Mouse (Mus musculus) bone marrow, adult 2 months (tissue): Measurements from ENCODE around the gene Rtp3. TPM values are rescaled to one million over a fixed set of nuclear protein-coding genes. Genes with fewer than 3 reads are reported as not detected.

Experiments used
- H3K27ac ChIP-seq: fragments of 200-500 bp; 2 replicates; pipeline ENCODE4 v1.5.1; 2012; ENCODE audit warnings: low read depth, mild to moderate bottlenecking, control low read depth, inconsistent platforms, low read length; ENCODE audit not compliant: control insufficient read depth, poor library complexity, insufficient read depth
- H3K4me1 ChIP-seq: fragments of 200-500 bp; 2 replicates; pipeline ENCODE4 v1.6.1; 2011; ENCODE audit warnings: low read length; ENCODE audit not compliant: control insufficient read depth, insufficient read depth
- H3K4me3 ChIP-seq: fragments of 200-500 bp; replicated peaks from 2 replicates; pipeline ENCODE3; 2011; ENCODE audit warnings: mild to moderate bottlenecking, low read depth, low read length, control low read depth; ENCODE audit not compliant: control insufficient read depth
- CTCF ChIP-seq: fragments of 200-500 bp; IDR thresholded peaks from 2 replicates; pipeline ENCODE4 v1.5.1; 2011; ENCODE audit warnings: low read length, control low read depth; ENCODE audit not compliant: control insufficient read depth, insufficient read depth
- POLR2A ChIP-seq: fragments of 200-500 bp; IDR thresholded peaks from 2 replicates; pipeline ENCODE4 v1.6.1; 2011; ENCODE audit warnings: low read depth, mild to moderate bottlenecking, control low read depth, low read length, borderline replicate concordance; ENCODE audit not compliant: control insufficient read depth
- WGBS: fragments of 180-500 bp; shearing (Covaris S2); methylation state at CpG from one replicate; pipeline ENCODE4 v1.1.7; 2018; 5-methylcytosine and 5-hydroxymethylcytosine counted together
- polyA plus RNA-seq: library from polyadenylated mRNA; stranded (reverse); fragments of >200 nt; gene quantifications from 2 replicates; pipeline ENCODE4 v1.2.4, GENCODE M21; 2011; ENCODE audit warnings: low replicate concordance; ENCODE audit not compliant: missing spikeins, insufficient read depth, insufficient read length

Rtp3 gene
- polyA plus RNA-seq, 1 experiment: 0.75 TPM

GRCm38 (mm10) chr9:110953550-110954461 lies 36.6 kb downstream of the Rtp3 start:
- Histone ChIP-seq H3K4me3 (peak overlapping the region; percentile 39), H3K27ac (no peak overlapping the region), H3K4me1 (peaks cover 3% of the 10 kb centered on the region; the same call in 1 of the 2 replicates)
- no peak for TF ChIP-seq POLR2A
- TF ChIP-seq CTCF: peak; percentile 27; the same call in 1 of the 2 replicates
- WGBS: 2% methylated on average over 44 of the region's 44 CpGs

- Histone ChIP-seq H3K27ac (no peak overlapping the region), H3K4me3 (no peak overlapping the region), H3K4me1 (peaks cover 3% of the 10 kb centered on the region; the same call in 1 of the 2 replicates)
- WGBS: 52% methylated on average over 5 of the region's 5 CpGs
- TF ChIP-seq CTCF: no peak
- no peak for TF ChIP-seq POLR2A
Observed at GRCm38 (mm10) chr9:110952931-110953549, 37.3 kb downstream of the Rtp3 start.

GRCm38 (mm10) chr9:110952398-110952797 lies 38.0 kb downstream of the Rtp3 start:
- peaks cover 3% of the 10 kb centered on the region; the same call in 1 of the 2 replicates for H3K4me1 ChIP-seq
- WGBS: 41% methylated on average over 6 of the region's 6 CpGs
- H3K27ac ChIP-seq: no peak overlapping the region
- TF ChIP-seq POLR2A: no peak
- TF ChIP-seq CTCF: no peak
- H3K4me3 ChIP-seq: no peak overlapping the region

- H3K27ac ChIP-seq: no peak overlapping the region
- TF ChIP-seq POLR2A (no peak), CTCF (no peak)
- WGBS: 67% methylated on average over 13 of the region's 13 CpGs
- H3K4me3 ChIP-seq: no peak overlapping the region
- H3K4me1 ChIP-seq: peaks cover 3% of the 10 kb centered on the region; the same call in 1 of the 2 replicates
Observed at GRCm38 (mm10) chr9:110951866-110952265, 38.5 kb downstream of the Rtp3 start.

- Histone ChIP-seq H3K27ac (0 out of 2 replicates have a peak within 1 kb of the TSS, but pooled peaks have one; percentile 5), H3K4me1 (peaks cover 3% of the 10 kb centered on the region; the same call in 1 of the 2 replicates), H3K4me3 (no peak within 1 kb of the TSS)
- 62% methylated on average over 11 of the region's 11 CpGs for WGBS
- TF ChIP-seq CTCF: no peak
- TF ChIP-seq POLR2A: no peak
Observed at GRCm38 (mm10) chr9:110951397-110951796, 39.0 kb downstream of the Rtp3 start, which contains the start of gene Lrrc2. Lrrc2 (plus strand) TSS chr9:110951545.

- Histone ChIP-seq H3K4me1 (peaks cover 3% of the 10 kb centered on the region; the same call in 1 of the 2 replicates), H3K27ac (no peak overlapping the region), H3K4me3 (no peak overlapping the region)
- 89% methylated on average over 3 of the region's 3 CpGs for WGBS
- TF ChIP-seq POLR2A: no peak
- no peak for TF ChIP-seq CTCF
Observed at GRCm38 (mm10) chr9:110950109-110950508, 40.3 kb downstream of the Rtp3 start.

GRCm38 (mm10) chr9:110948813-110949310 lies 41.5 kb downstream of the Rtp3 start:
- Histone ChIP-seq H3K4me1 (peaks cover 3% of the 10 kb centered on the region; the same call in 1 of the 2 replicates), H3K27ac (no peak overlapping the region), H3K4me3 (no peak overlapping the region)
- WGBS: 72% methylated on average over 8 of the region's 8 CpGs
- TF ChIP-seq CTCF (no peak), POLR2A (no peak)

GRCm38 (mm10) chr9:110947900-110948299 lies 42.5 kb downstream of the Rtp3 start:
- 90% methylated on average over 6 of the region's 6 CpGs for WGBS
- H3K4me1 ChIP-seq: peaks cover 3% of the 10 kb centered on the region; the same call in 1 of the 2 replicates
- TF ChIP-seq CTCF (no peak), POLR2A (no peak)
- H3K4me3 ChIP-seq: no peak overlapping the region
- H3K27ac ChIP-seq: no peak overlapping the region
